Mouse (Mus musculus) liver, embryonic 15.5 days (tissue): Measurements from ENCODE around the gene Chad. TPM values are rescaled to one million over a fixed set of nuclear protein-coding genes. Genes with fewer than 3 reads are reported as not detected.

Source experiments
- ATAC-seq: fragments of 200-750 bp; cut with Nextera tagmentation; 2 replicates; pipeline ENCODE4 v1.8.0; 2017; ENCODE audit warnings: moderate number of reproducible peaks, mild to moderate bottlenecking, moderate library complexity; ENCODE audit not compliant: insufficient read depth
- H3K27ac ChIP-seq: fragments of 300-500 bp; sonication (generic); replicated peaks from 2 replicates; pipeline ENCODE4 v1.5.1; 2015; ENCODE audit warnings: mild to moderate bottlenecking, inconsistent platforms
- H3K27me3 ChIP-seq: fragments of 300-500 bp; sonication (generic); 2 replicates; pipeline ENCODE4 v1.6.1; 2015; ENCODE audit warnings: mild to moderate bottlenecking, inconsistent platforms
- H3K36me3 ChIP-seq: fragments of 300-500 bp; sonication (generic); replicated peaks from 2 replicates; pipeline ENCODE4 v1.6.1; 2015; ENCODE audit warnings: moderate library complexity, mild to moderate bottlenecking, inconsistent platforms
- H3K4me1 ChIP-seq: fragments of 300-500 bp; sonication (generic); replicated peaks from 2 replicates; pipeline ENCODE4 v1.6.1; 2015; ENCODE audit warnings: inconsistent platforms
- H3K4me2 ChIP-seq: fragments of 300-500 bp; sonication (generic); 2 replicates; pipeline ENCODE4 v1.6.1; 2015; ENCODE audit warnings: moderate library complexity, mild to moderate bottlenecking, inconsistent platforms
- H3K4me3 ChIP-seq: fragments of 300-500 bp; sonication (generic); replicated peaks from 2 replicates; pipeline ENCODE4 v1.5.1; 2015; ENCODE audit warnings: mild to moderate bottlenecking, inconsistent platforms
- H3K9ac ChIP-seq: fragments of 300-500 bp; sonication (generic); 2 replicates; pipeline ENCODE4 v1.6.1; 2015; ENCODE audit warnings: moderate library complexity, mild to moderate bottlenecking, inconsistent platforms
- H3K9me3 ChIP-seq: fragments of 300-500 bp; sonication (generic); replicated peaks from 2 replicates; pipeline ENCODE4 v1.6.1; 2016; ENCODE audit warnings: inconsistent platforms
- WGBS: fragments of 180-500 bp; shearing (Covaris S2); methylation state at CpG from one replicate; pipeline ENCODE4 v1.1.7; 2015; ENCODE audit warnings: mixed read lengths; ENCODE audit not compliant: insufficient replicate concordance; 5-methylcytosine and 5-hydroxymethylcytosine counted together
- polyA plus RNA-seq: library from polyadenylated mRNA; unstranded; fragments of >200 nt; fragmentation: Nextera tagmentation; extraction: Ambion mirVana; gene quantifications from 2 replicates; pipeline ENCODE4 v1.2.1, GENCODE M21; 2015

The Chad gene
- polyA plus RNA-seq, 1 experiment from 2014 or later = 0.38 TPM

- no peak overlapping the region for H3K4me2 ChIP-seq
- H3K27ac ChIP-seq = no peak overlapping the region
- H3K27me3 ChIP-seq = no peaks in the 10 kb centered on the region
- 78% methylated on average over 5 of the region's 5 CpGs for WGBS
- no peaks in the 10 kb centered on the region for H3K36me3 ChIP-seq
- H3K9ac ChIP-seq = no peak overlapping the region
- H3K9me3 ChIP-seq = no peaks in the 10 kb centered on the region
- no peak for ATAC-seq
- H3K4me1 ChIP-seq = peaks cover 18% of the 10 kb centered on the region
- no peak overlapping the region for H3K4me3 ChIP-seq
These were observed 18.5 kb upstream of the Chad start for GRCm38 (mm10) chr11:94546381-94546780.

GRCm38 (mm10) chr11:94547271-94547670 lies 17.6 kb upstream of the Chad start:
- H3K27ac ChIP-seq = no peak overlapping the region
- 68% methylated on average over 6 of the region's 6 CpGs for WGBS

GRCm38 (mm10) chr11:94548041-94548784 lies 16.6 kb upstream of the Chad start:
- H3K27ac ChIP-seq = no peak overlapping the region
- H3K4me1 ChIP-seq = peaks cover 18% of the 10 kb centered on the region
- H3K4me2 ChIP-seq = peak overlapping the region; percentile 89
- no peaks in the 10 kb centered on the region for H3K36me3 ChIP-seq
- 8% methylated on average over 24 of the region's 24 CpGs for WGBS
- peak overlapping the region; percentile 65; the same call in 1 of the 2 replicates for H3K9ac ChIP-seq
- H3K27me3 ChIP-seq = no peaks in the 10 kb centered on the region
- H3K9me3 ChIP-seq = no peaks in the 10 kb centered on the region
- ATAC-seq = peak; percentile 14; the same call in 1 of the 2 replicates
- H3K4me3 ChIP-seq = peak overlapping the region; percentile 72

More at GRCm38 (mm10) chr11:94547271-94547670, 17.6 kb upstream of the Chad start:
- Histone ChIP-seq H3K27me3 (no peaks in the 10 kb centered on the region), H3K4me3 (no peak overlapping the region), H3K36me3 (no peaks in the 10 kb centered on the region), H3K9ac (no peak overlapping the region), H3K4me2 (no peak overlapping the region), H3K9me3 (no peaks in the 10 kb centered on the region), H3K4me1 (peaks cover 18% of the 10 kb centered on the region)
- ATAC-seq = no peak

- Histone ChIP-seq H3K4me3 (peak within 1 kb of the TSS; percentile 72), H3K27me3 (no peaks in the 10 kb centered on the region), H3K9me3 (no peaks in the 10 kb centered on the region), H3K27ac (peak within 1 kb of the TSS; percentile 73; the same call in 1 of the 2 replicates), H3K4me2 (peak within 1 kb of the TSS; percentile 89), H3K9ac (peak within 1 kb of the TSS; percentile 65), H3K4me1 (peaks cover 18% of the 10 kb centered on the region), H3K36me3 (no peaks in the 10 kb centered on the region)
- 3% methylated on average over 49 of the region's 49 CpGs for WGBS
- ATAC-seq = peak; percentile 78
These were observed 15.8 kb upstream of the Chad start, which contains the start of gene Rsad1 for GRCm38 (mm10) chr11:94548888-94549690. TSS of gene Rsad1 (minus strand) at chr11:94549255.

- ATAC-seq = no peak
- Histone ChIP-seq H3K4me1 (peaks cover 18% of the 10 kb centered on the region), H3K9me3 (no peaks in the 10 kb centered on the region), H3K4me2 (0 out of 2 replicates have a peak overlapping the region, but pooled peaks have one; percentile 89), H3K9ac (no peak overlapping the region), H3K36me3 (no peaks in the 10 kb centered on the region), H3K27me3 (no peaks in the 10 kb centered on the region), H3K27ac (no peak overlapping the region), H3K4me3 (peak overlapping the region; percentile 72; the same call in 1 of the 2 replicates)
- 30% methylated on average over 10 of the region's 10 CpGs for WGBS
These were observed 15.0 kb upstream of the Chad start for GRCm38 (mm10) chr11:94549691-94550441.

GRCm38 (mm10) chr11:94550442-94550744 lies 14.5 kb upstream of the Chad start:
- Histone ChIP-seq H3K9ac (no peak overlapping the region), H3K27ac (no peak overlapping the region), H3K4me3 (no peak overlapping the region), H3K36me3 (no peaks in the 10 kb centered on the region), H3K27me3 (no peaks in the 10 kb centered on the region), H3K9me3 (no peaks in the 10 kb centered on the region), H3K4me2 (no peak overlapping the region), H3K4me1 (peaks cover 18% of the 10 kb centered on the region)
- 44% methylated on average over 5 of the region's 5 CpGs for WGBS
- no peak for ATAC-seq

GRCm38 (mm10) chr11:94558226-94558625 lies 6.6 kb upstream of the Chad start:
- Histone ChIP-seq H3K36me3 (no peaks in the 10 kb centered on the region), H3K4me3 (no peak overlapping the region), H3K27ac (no peak overlapping the region), H3K4me1 (no peaks in the 10 kb centered on the region), H3K9ac (no peak overlapping the region), H3K4me2 (no peak overlapping the region), H3K9me3 (no peaks in the 10 kb centered on the region), H3K27me3 (peaks cover 3% of the 10 kb centered on the region; the same call in 1 of the 2 replicates)
- no peak for ATAC-seq
- 52% methylated on average over 3 of the region's 3 CpGs for WGBS

- Histone ChIP-seq H3K4me1 (peaks cover 22% of the 10 kb centered on the region; the same call in 1 of the 2 replicates), H3K27ac (no peak overlapping the region), H3K4me3 (no peak overlapping the region), H3K27me3 (peaks cover 36% of the 10 kb centered on the region), H3K36me3 (no peaks in the 10 kb centered on the region), H3K4me2 (no peak overlapping the region), H3K9ac (no peak overlapping the region), H3K9me3 (no peaks in the 10 kb centered on the region)
- 72% methylated on average over 5 of the region's 5 CpGs for WGBS
- no peak for ATAC-seq
These were observed 1.5 kb upstream of the Chad start for GRCm38 (mm10) chr11:94563383-94563782.

- Histone ChIP-seq H3K4me1 (peaks cover 22% of the 10 kb centered on the region; the same call in 1 of the 2 replicates), H3K4me2 (peak overlapping the region; percentile 52), H3K27ac (no peak overlapping the region), H3K9me3 (no peaks in the 10 kb centered on the region), H3K36me3 (no peaks in the 10 kb centered on the region), H3K4me3 (no peak overlapping the region), H3K9ac (no peak overlapping the region), H3K27me3 (peaks cover 36% of the 10 kb centered on the region)
- 0 out of 2 replicates have a peak, but pooled peaks have one; percentile 10 for ATAC-seq
- WGBS = 28% methylated on average over 5 of the region's 5 CpGs
These were observed 1.0 kb upstream of the Chad start for GRCm38 (mm10) chr11:94563821-94564220.

GRCm38 (mm10) chr11:94565151-94565479 lies 268 bp downstream of the Chad start:
- peaks cover 36% of the 10 kb centered on the region for H3K27me3 ChIP-seq
- no peaks in the 10 kb centered on the region for H3K9me3 ChIP-seq
- WGBS = 27% methylated on average over 16 of the region's 16 CpGs
- H3K36me3 ChIP-seq = no peaks in the 10 kb centered on the region
- no peak overlapping the region for H3K4me3 ChIP-seq
- H3K9ac ChIP-seq = no peak overlapping the region
- H3K4me2 ChIP-seq = peak overlapping the region; percentile 52
- no peak for ATAC-seq
- H3K27ac ChIP-seq = no peak overlapping the region
- H3K4me1 ChIP-seq = peaks cover 22% of the 10 kb centered on the region; the same call in 1 of the 2 replicates
